Mouse (Mus musculus): ENCODE measurements around the gene Cpsf4l.
A peak's percentile ranks its signal among the peaks of the same experiment; 100 is the strongest.

Cpsf4l gene

DNA sequence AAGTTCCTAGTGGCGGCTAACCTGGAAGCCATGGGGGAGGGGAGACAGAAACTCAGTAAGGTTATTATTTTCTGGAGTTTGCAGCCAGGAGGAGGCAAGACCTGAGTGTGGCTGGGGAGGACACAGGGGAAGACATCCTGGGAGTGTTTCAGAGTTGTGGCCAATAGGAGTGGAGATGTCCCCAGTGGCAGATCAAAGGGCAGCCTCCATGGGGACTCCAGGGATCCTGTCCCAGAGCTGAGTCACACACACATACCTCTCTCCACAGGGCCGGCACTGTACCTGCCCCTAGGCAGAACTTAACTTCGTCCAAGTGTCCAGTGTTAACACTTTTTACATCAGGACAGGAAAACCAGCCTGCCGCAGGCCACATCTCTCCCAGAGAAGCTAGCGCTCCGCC is 25.3 kb upstream of the Cpsf4l start:
- peak; percentile 34 for DNase-seq (ENCODE audit: inconsistent ontology term)

DNA sequence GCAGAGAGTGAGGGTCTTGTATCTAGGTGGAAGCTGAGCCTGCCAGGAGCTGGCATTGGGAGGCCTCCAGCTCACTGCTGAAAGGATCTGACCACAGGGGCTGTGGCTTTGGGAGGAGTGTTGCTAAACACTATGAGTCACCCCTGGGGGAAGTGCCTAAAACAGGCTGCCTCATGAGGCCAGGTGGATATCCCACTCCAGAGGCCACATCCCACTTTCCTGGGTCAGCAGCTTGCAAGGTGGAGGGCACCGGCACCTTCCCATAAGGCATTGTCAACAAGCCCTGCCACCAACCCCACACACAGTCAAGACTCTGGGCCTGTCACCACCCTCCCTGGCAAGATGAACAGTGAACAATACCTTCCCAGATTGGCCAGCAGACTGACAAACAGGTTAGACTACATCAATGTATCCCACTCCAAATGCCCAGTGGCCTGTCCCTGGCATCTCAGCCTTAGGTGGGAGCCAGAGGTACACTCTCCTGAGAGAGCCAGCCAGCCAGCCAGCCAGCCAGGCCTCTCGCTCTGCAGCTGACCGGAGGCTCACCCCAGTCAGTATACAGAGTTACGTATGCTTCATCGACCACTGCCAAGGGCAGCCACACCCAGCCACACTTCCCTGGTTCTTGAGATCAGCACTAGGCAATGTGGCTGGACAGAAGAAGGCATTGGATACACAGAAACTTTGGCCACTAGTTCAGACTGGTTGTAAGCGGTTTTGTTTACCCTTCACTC is 24.0 kb upstream of the Cpsf4l start:
- peak; percentile 82 for DNase-seq (ENCODE audit: inconsistent ontology term)

DNA sequence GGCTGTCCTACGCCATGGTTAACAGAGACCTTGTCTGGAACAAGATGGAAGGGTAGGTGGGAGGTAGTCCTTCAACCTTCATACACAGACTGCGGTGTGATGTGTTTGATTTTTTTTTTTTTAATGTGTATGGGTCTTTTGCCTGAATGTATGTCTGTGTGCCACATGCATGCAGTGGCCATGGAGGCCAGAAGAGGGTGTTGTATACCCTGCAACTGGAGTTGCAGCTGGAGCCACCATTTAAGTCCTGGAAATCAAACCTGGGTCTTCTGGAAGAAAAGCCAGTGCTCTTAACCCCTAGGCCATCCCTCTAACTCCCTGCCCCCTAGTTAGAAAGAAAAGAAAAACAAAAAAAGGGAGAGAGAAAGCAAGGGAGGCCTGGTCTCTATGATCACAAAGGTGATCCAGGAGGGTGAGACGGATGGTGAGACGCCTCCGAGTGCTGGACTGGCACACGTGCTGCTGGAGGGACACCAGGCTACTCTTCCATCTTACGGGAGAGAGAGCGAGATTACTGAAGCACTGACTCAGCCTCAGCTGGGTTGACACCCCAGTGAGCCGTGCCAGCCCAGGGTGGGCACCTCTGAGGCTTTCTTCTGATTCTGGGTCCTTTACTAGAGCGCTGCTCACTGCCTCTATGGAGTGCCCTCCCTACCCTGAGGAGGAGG is 22.3 kb upstream of the Cpsf4l start:
- DNase-seq (ENCODE audit: inconsistent ontology term), result peak; percentile 43

DNA sequence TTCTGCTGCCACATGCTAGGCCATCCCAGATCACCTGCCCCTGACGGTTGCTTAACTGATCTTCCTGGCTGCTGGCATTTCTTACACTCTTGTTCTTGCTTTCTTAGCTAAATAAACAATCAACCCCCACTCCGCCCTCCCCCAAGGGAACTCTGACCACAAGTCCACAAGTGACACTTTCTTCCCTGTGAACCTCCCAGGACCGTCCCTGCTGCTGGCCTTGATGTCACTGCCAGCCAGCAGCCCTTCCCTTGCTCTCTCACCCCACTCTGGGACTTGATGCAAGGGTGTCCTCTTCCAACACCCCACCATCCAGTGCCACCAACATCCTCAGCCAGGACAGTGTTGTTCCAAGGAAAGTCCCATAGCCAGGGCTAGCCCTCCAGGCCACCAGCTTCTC is 21.1 kb upstream of the Cpsf4l start:
- peak; percentile 30 for DNase-seq (ENCODE audit: inconsistent ontology term)

DNA sequence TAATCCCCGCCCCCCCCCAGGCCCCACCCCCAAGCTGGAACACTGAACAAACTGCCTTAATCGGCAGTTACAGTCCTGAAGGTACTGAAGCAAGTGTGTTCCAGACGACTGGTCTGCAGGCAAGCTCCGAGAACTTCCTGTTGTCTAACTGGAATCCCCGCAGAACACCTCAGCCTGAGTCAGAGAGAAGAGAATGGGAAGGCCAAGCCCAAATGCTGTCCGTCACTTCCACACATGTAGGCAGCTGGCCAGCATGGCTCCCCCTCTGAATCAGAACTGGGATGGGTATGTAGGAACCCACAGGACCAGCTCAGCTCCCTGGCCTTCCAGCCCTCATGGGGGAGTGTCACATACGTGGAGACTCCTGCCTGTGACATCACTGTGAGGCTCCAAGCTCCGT is 20.1 kb upstream of the Cpsf4l start:
- peak; percentile 94 for DNase-seq (ENCODE audit: inconsistent ontology term)

DNA sequence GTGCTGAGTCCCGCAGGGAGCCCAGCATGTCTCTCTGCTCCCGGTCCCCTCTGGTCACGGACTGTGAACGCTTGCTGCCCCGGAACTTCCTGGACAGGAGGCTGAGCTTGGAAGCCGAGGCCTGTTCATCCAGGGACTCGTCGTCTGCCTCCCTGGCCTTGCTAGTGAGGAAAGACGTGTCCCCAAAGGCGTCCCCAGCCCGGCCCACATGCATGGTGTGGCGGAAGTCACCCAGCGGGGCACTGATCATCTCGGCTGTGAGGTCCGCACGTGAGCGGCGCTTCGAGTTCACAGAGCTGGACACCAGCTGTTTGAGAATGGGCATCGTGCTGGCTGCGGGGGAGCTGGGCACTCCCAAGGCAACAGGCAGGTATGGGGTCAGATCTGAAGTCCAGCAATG is 19.4 kb upstream of the Cpsf4l start:
- DNase-seq (ENCODE audit: inconsistent ontology term), result peak; percentile 26

DNA sequence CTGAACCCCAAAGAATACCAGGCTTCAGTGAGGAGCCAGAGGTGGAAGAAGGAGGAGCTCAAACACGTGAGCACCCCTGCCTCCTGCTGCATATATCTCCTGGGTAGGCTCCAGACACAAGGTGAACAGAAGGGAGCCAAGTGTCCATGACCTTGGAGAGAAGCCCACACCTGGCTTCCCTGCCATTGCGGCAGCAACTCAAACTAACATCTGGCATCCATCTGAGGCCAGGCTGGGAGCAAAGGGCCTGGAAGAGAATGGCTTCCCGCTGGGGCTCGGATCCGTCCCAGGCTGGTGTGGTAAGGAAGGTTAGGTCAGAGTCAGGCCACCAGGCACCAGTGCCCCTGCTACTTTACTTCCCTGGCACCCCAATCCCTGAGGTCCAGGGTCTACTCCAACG is 18.2 kb upstream of the Cpsf4l start:
- DNase-seq (ENCODE audit: inconsistent ontology term), result no peak

DNA sequence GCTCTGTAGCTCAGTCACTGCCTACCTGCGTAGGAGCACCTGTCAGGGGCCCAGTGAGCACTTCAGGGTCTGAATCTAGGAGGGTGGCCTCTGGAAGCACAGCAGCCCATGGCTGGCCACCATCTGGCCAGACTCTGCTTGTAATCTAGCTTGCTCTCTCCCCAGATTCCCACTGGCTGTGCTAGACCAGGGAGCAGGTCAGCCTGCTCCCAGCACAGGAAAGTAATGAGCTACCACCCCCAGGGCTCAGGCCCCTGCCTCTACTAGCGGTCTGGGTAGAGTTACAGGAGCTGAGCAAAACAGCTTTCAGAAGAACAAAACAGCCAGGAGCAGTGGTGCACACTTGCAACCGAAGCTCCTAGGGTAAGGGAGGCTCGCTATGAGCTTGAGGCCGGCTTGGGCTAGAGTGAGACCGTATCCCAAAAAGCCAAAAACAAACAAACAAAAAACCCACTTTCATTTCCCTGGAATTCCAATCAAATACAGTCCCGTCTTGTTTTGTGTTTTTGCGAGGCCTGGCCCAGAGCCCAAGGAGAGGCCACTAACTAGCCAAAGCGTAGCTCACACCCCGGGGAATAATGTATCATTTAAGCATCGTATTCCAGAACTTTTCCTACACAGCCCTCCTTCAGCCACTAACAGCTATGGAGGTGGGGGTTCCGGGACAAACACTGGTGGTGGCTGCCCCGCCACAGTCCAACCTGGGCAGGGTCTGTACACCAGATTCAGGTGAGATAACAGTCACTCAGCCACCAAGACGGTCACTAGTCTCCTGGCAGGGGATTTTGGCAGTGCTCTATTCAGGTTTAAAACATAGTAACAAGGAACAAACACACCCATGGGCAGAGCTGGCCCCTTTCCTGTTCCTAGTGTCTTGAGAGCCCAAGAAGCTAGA is 17.4 kb upstream of the Cpsf4l start:
- peak; percentile 60 for DNase-seq (ENCODE audit: inconsistent ontology term)

DNA sequence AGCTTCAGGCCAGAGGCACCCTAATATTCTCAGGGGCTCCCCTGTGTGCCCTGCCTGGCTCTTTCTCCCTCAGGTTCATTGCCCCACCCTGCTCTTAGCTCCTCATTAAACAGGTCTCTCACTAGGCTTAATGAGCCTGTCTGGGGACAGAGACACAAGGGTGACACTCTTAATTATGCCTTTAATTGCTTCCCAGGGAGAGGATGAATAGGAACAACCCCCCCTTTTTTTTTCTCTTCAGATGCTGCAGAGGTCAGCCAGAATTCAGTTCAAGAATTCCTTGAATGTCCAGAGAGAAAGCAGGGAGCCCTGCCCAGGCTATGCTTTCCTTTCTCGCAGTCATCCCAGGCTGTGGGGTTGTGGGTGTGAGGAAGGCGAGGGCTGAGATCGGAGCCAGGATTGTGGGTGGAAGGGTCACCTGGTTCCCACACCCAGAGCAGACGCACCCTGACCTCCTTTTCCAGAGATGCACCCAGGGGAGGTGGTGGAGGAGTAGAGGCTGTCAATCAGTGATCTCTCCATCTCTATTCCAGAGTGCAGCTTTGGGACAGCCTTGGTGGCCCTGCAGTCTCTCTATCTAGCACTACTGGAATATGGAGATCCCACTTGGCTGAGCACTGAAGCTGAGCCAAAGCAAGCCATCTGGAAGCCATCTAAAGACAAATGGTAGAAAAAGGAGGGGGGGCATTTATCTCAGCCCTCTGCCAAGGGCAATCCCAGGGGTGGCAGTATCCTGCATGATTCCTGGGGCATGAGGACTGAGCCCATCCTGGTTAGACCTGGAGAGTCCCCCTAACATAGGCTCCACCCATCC is 15.6 kb upstream of the Cpsf4l start:
- peak; percentile 98 for DNase-seq (ENCODE audit: inconsistent ontology term)

DNA sequence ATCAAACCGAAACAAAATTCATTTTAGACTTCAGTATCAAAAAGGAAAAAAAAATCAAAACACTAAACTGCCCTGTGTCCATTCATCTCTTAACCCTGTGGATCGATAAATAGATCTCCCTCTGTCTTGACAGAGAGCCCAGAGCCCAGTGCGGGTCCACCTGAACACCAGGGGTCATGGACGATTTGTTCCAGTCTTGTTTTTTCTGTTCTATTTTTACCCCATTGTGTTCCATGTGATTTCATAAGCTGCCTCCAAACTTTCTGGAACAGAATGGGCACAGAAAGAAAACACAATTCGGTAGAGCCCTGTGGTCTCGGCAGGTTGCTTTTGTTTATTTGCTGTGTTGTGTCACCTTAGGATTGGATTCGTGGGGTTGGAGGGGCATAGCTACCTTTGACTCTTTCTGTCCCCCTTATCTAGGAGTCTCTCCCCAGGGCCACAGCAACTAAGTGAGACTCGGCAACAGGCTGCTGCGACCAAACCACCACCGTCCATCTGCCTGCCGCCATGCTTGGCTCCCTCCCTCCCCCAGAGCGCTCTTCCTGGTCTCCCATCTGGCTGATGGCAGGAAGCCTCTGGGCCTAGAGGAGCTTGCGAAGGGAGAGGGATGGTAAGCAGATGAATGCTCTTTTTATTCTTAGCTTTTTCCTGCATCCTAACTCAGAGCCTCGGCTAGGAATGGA is 12.7 kb upstream of the Cpsf4l start:
- no peak for DNase-seq (ENCODE audit: inconsistent ontology term)

DNA sequence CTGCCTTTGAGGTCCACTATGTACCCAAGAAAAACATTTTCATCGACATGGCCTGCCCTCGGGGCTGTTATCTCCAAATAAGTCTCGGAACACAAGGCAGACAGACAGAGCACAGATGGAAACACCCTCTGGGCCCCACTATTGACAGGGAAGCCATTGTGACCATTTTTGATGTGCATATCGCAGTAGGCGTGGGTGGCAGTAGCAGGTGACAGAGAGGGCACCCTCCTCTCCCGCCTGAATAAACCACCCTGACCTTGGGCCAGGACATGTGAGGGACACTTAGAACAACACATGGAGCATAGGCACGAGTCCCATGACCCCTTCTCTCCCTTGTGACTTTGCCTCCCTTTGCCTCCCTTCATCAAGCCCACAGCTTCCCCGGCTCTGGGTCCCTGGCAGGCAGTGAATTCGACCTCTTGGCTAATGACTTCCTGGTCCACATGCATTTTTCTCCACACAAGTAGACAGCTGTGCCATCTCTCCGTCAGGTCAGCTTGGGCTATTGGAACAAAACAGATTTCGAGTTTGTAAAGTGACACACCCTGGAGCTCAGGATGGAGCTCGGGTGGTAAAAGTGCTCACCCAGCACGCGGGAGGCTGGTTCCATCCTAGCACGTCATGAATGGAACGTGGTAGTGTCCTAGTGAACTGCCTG is 8.1 kb upstream of the Cpsf4l start:
- DNase-seq (ENCODE audit: inconsistent ontology term), result peak; percentile 68

DNA sequence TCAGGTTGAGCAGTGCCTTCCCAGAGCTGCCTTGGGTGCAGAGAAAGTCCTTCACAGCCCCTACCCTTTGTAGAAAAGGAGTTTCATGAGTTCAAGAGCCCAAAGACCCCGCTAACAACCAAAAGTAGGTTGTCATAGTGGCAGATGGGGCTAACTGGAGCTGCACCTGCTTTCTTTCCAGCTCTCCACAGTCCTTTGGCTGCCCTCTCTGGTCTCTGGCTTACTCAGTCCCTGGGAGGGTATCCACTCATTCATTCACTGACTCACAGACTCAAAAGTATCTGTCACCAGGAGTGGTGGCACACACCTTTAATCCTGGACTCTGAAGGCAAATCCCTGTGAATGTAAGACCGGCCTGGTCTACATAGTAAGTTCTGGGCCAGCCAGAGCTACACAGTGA is 6.3 kb upstream of the Cpsf4l start:
- DNase-seq (ENCODE audit: inconsistent ontology term), result no peak

DNA sequence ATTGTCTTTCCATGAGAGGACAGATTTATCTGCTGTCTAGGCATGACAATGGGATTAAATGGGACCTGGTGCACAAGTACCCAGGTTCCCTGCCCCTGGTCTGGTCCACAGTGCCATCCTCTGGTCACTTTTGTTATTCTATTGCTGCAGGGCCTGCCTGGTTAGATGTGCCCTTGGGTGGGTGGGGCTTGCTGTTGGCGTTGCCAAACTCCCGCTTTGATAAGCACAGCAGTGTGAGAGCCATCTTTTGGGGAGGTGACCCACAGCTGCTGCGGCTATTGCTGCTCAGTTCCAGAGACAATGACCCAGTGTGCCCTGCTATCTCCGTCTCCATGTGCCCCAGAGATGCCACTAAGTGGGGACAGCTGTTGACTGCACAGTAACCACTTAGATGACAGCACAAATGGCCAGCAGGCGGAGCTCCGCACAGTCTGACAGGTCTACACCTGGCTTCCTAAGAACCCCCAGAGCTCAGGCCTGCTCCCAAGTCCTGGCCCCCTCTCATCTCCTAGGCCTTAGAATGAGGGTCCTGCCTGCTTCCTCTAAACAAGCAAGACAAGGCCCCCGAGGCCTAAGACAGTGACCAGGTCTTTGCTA is 5.4 kb upstream of the Cpsf4l start:
- DNase-seq (ENCODE audit: inconsistent ontology term), result peak; percentile 66

DNA sequence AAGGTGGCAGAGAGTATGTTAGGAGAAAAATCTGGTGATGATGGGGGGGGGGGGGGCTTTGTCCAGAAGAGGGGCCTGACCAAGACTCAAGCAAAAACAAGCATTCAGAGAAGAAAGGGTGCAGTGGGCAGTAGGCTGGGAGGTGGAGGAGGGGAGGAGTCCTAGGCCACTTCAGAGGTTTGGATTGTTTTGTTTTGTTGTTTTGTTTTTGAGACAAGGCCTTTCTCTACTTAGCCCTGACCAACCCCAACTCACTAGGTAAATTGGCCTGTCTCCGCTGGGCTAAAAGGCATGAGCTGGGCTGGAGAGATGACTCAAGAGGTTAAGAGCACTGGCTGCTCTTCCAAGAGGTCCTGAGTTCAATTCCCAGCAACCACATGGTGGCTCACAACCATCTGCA is 1.2 kb upstream of the Cpsf4l start:
- DNase-seq (ENCODE audit: inconsistent ontology term), result peak; percentile 47

DNA sequence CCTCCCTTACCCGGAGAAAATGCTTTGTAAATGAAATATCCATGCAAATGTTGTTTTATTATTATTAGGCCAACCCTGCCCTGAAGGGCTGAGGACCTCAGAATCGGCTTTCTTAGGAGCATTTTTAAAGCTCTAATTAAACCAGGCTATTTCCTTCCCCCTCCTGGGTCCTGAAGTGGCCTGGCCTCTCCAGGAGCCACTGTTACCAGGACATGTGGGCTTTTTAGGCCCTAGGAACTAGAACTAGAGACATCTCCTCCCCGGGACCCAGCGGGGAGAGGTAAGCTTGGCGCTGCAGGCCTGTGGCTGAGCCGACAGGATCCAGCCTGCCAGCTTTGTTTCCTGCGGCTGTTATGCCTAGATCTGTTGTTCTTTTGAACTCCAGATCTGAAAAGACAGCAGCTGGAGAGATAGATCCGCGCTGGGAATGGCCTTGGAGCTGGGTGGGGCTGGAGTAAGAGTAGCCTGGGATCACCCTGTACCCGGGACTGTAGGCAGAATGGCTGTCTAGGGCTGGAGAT is 500 bp upstream of the Cpsf4l start:
- no peak for DNase-seq (ENCODE audit: inconsistent ontology term)

DNA sequence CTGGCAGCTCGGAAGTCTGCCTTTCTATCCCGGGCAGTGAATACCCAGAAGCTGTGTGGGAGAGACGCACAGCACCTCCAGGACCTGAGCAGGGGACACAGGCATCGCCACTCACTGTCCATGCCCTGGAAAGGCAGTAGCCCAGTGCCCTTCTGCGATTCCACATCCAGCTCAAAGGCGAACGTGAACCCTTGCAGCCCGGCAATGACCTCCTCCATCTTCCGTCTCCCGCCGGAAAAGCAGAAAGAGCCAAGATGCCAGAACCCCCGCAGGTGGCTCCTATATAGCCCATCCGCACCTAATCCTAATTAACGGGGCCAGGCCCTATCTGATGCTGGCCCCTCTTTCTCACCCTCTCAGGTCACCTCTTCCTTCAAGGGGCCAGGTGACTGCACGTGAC is 545 bp downstream of the Cpsf4l start:
- DNase-seq (ENCODE audit: inconsistent ontology term), result peak; percentile 6

DNA sequence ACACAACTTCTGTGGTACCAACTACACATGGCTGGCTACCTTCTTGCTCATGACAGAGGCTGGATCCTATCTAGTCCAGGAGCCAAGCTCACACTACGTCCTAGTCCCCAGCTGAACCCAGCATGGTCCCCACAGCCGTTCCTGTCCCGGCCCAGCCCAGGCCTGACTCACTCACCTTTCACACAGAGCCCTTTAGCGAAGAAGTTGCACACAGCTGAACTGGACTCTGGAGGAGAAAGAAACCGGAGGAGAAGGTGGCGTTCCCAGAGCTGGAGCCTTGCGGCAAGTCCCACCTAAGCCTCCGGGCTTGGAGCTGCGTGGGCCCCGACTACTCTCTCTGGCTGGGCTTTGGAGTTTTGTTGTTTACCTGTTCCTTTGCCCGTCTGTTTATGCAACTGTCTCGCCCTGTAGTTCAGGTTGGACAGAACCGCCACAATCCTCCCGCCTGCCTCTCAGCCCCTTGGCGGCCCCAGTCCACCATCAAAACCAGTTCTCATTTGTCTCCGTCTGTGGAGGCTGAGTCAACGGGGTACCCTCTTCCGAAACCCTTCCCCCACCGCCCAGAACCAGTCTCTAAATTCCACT is 1.1 kb downstream of the Cpsf4l start:
- DNase-seq (ENCODE audit: inconsistent ontology term), result no peak

DNA sequence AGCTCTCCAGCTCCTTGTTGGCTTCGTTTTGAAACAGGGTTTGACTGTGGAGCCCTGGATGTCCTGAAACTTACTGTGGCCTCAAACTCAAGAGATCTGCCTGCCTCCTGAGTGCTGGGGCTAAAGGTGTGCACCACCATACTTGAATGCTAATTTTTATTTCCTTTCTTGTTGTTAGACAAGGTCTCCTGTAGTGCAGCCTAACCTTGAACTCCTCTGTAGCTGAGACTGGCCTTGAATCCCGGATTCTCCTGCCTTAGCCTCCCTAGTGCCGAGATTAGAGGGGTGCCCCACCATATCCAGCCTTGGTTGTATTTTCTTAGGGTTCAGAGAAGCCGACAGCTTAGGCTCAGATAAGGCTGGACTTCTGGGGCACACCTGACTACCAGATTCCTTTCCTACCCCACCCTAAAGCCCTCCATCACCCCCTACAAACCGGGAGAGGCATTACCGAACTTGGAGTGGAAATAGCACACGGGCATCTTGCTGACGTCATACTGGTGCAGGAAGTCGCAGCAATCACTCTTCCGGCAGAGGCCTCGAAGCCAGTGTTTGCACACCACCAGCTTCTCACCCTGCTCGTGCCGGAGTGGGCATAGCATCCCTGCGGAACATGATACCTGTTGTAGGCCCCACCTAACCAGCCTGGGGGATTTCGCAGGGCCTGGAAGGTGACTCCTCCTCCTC is 3.7 kb downstream of the Cpsf4l start:
- DNase-seq (ENCODE audit: inconsistent ontology term), result no peak

DNA sequence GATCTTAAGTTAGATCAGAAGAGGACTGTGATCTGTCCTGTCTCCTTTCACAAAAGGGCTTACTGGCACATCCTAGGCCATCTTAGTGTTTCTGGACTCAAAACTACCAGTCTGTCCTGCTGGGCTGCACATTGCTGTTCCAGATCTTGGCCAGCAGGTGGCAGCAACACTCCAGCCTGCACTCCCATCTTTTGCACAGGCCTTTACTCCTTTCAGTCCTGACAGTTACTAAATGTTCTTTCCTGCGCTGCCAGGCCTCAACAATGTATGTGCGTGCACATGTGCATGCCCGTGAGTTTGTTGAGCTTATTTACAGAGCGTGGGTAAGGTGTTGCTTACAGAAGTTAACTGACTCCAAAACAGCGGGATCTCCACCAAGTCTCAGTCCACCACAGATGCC is 6.1 kb downstream of the Cpsf4l start:
- DNase-seq (ENCODE audit: inconsistent ontology term), result peak; percentile 63

Measured in Muller cell, postnatal 12 days (primary cell).